Mouse (Mus musculus) urinary bladder, postnatal 10 days (tissue): ENCODE measurements around the gene Dgkb.

ENCODE experiments used
- DNase-seq: peaks from one replicate; pipeline ENCODE4 v3.0.0; 2022; ENCODE audit warnings: low spot score

Dgkb gene

GRCm38 (mm10) chr12:38371597-38371996, 554.1 kb downstream of the Dgkb start:
- DNase-seq: no peak

- no peak for DNase-seq
Measured at GRCm38 (mm10) chr12:38374159-38374558, 556.6 kb downstream of the Dgkb start.

GRCm38 (mm10) chr12:38385942-38386341, 568.4 kb downstream of the Dgkb start:
- DNase-seq: no peak

GRCm38 (mm10) chr12:38386991-38387390, 569.5 kb downstream of the Dgkb start:
- DNase-seq: no peak

- DNase-seq: no peak
Measured at GRCm38 (mm10) chr12:38387654-38388053, 570.1 kb downstream of the Dgkb start.

GRCm38 (mm10) chr12:38388243-38388642, 570.7 kb downstream of the Dgkb start:
- DNase-seq: no peak

GRCm38 (mm10) chr12:38397754-38398312, 580.3 kb downstream of the Dgkb start:
- no peak for DNase-seq

GRCm38 (mm10) chr12:38400089-38400488, 582.6 kb downstream of the Dgkb start:
- no peak for DNase-seq

- DNase-seq: no peak
Measured at GRCm38 (mm10) chr12:38435364-38436130, 618.0 kb downstream of the Dgkb start.

GRCm38 (mm10) chr12:38436131-38436436, 618.6 kb downstream of the Dgkb start:
- no peak for DNase-seq

- DNase-seq: no peak
Measured at GRCm38 (mm10) chr12:38450323-38451087, 633.0 kb downstream of the Dgkb start.

- no peak for DNase-seq
Measured at GRCm38 (mm10) chr12:38451677-38452076, 634.2 kb downstream of the Dgkb start.

- no peak for DNase-seq
Measured at GRCm38 (mm10) chr12:38468191-38468590, 650.7 kb downstream of the Dgkb start.

GRCm38 (mm10) chr12:38468605-38469004, 651.1 kb downstream of the Dgkb start:
- DNase-seq: no peak

- DNase-seq: no peak
Measured at GRCm38 (mm10) chr12:38497229-38497628, 679.7 kb downstream of the Dgkb start.

- DNase-seq: no peak
Measured at GRCm38 (mm10) chr12:38500931-38501330, 683.4 kb downstream of the Dgkb start.

GRCm38 (mm10) chr12:38508195-38508594, 690.7 kb downstream of the Dgkb start:
- DNase-seq: no peak

GRCm38 (mm10) chr12:38545431-38545830, 727.9 kb downstream of the Dgkb start:
- DNase-seq: no peak

- DNase-seq: no peak
Measured at GRCm38 (mm10) chr12:38577141-38577540, 759.6 kb downstream of the Dgkb start.

- DNase-seq: no peak
Measured at GRCm38 (mm10) chr12:38579191-38579817, 761.8 kb downstream of the Dgkb start.

GRCm38 (mm10) chr12:38586368-38586865, 768.9 kb downstream of the Dgkb start:
- DNase-seq: no peak

GRCm38 (mm10) chr12:38589951-38590350, 772.4 kb downstream of the Dgkb start:
- DNase-seq: no peak

- no peak for DNase-seq
Measured at GRCm38 (mm10) chr12:38593653-38594052, 776.1 kb downstream of the Dgkb start.
